Mouse (Mus musculus) layer of hippocampus, adult 8-10 months (tissue): Measurements from ENCODE around the gene Rd3. TPM values are rescaled to one million over a fixed set of nuclear protein-coding genes. Genes with fewer than 3 reads are reported as not detected.

ENCODE experiments used
- DNase-seq, 2 experiments: peaks; one replicate each; pipeline ENCODE4 v3.0.0; 2022; ENCODE audit warnings: low spot score in 2 of 2
- total RNA-seq, 4 experiments: library from RNA; stranded (reverse); gene quantifications; 2 replicates each; pipeline ENCODE4 v1.2.4; 2022

Rd3 gene
- total RNA-seq, 4 experiments from 2014 or later, result 0.11 to 0.45 (median 0.19) TPM; not detected in 1

GRCm38 (mm10) chr1:191963948-191964772 lies 13.0 kb upstream of the Rd3 start:
- DNase-seq, result peak; percentile 41 to 74

GRCm38 (mm10) chr1:191964773-191965481 lies 12.2 kb upstream of the Rd3 start:
- DNase-seq, result peak; percentile 51 to 82

- DNase-seq, result no peak
Observed at GRCm38 (mm10) chr1:191969939-191970338, 7.2 kb upstream of the Rd3 start.

GRCm38 (mm10) chr1:191974509-191975405 lies 2.4 kb upstream of the Rd3 start:
- DNase-seq, result no peak

GRCm38 (mm10) chr1:191981426-191982102 lies 4.4 kb downstream of the Rd3 start:
- no peak for DNase-seq

GRCm38 (mm10) chr1:191986674-191987480 lies 9.7 kb downstream of the Rd3 start:
- DNase-seq, result no peak

GRCm38 (mm10) chr1:191987481-191987769 lies 10.3 kb downstream of the Rd3 start:
- DNase-seq, result no peak

- no peak for DNase-seq
Observed at GRCm38 (mm10) chr1:191988646-191989045, 11.5 kb downstream of the Rd3 start.

- DNase-seq, result no peak
Observed at GRCm38 (mm10) chr1:191989060-191989459, 11.9 kb downstream of the Rd3 start.

- peak; percentile 93 to 94 for DNase-seq
Observed at GRCm38 (mm10) chr1:191989994-191990393, 12.8 kb downstream of the Rd3 start.

- no peak for DNase-seq
Observed at GRCm38 (mm10) chr1:191992040-191992780, 15.0 kb downstream of the Rd3 start.

GRCm38 (mm10) chr1:191994476-191994875 lies 17.3 kb downstream of the Rd3 start:
- DNase-seq, result no peak

GRCm38 (mm10) chr1:191995488-191995887 lies 18.3 kb downstream of the Rd3 start:
- no peak for DNase-seq

- no peak for DNase-seq
Observed at GRCm38 (mm10) chr1:191995916-191996315, 18.7 kb downstream of the Rd3 start.

GRCm38 (mm10) chr1:191996621-191997185 lies 19.5 kb downstream of the Rd3 start:
- no peak for DNase-seq

GRCm38 (mm10) chr1:191999022-191999421 lies 21.9 kb downstream of the Rd3 start:
- no peak for DNase-seq
